Mouse (Mus musculus) myocyte (in vitro differentiated cells): ENCODE measurements at regions not wholly inside any gene's neighbourhood (a gene's known extent, or its start where the extent isn't known, plus 50 kb on each side); places are given as distances from the start of the nearest gene placed in this dataset.

ENCODE experiments used
- H3K27me3 ChIP-seq: one replicate; pipeline ENCODE4 v1.6.1; 2011; ENCODE audit not compliant: control insufficient read depth, insufficient read depth, insufficient read length
- H3K36me3 ChIP-seq: one replicate; pipeline ENCODE4 v1.6.1; 2011; ENCODE audit not compliant: control insufficient read depth, insufficient read depth
- H3K4me2 ChIP-seq: one replicate; pipeline ENCODE4 v1.6.1; 2011; ENCODE audit warnings: low read depth, control low read depth
- H3K4me3 ChIP-seq: one replicate; pipeline ENCODE4 v1.5.1; 2011; ENCODE audit warnings: mild to moderate bottlenecking, control low read depth, moderate library complexity
- H3K79me2 ChIP-seq: one replicate; pipeline ENCODE4 v1.6.1; 2011; ENCODE audit not compliant: control insufficient read depth, insufficient read depth
- H3ac ChIP-seq: one replicate; pipeline ENCODE4 v1.6.1; 2011; ENCODE audit not compliant: control insufficient read depth, insufficient read length
- CEBPB ChIP-seq: IDR thresholded peaks from 2 replicates; pipeline ENCODE4 v1.6.1; 2011; ENCODE audit warnings: mild to moderate bottlenecking, moderate library complexity; ENCODE audit not compliant: poor library complexity, insufficient read depth, severe bottlenecking
- E2F4 ChIP-seq: IDR thresholded peaks from one replicate; pipeline ENCODE4 v1.6.1; 2011; ENCODE audit warnings: mild to moderate bottlenecking, control low read depth, moderate library complexity; ENCODE audit not compliant: insufficient read depth
- MAX ChIP-seq: IDR thresholded peaks from one replicate; pipeline ENCODE4 v1.6.1; 2011; ENCODE audit warnings: low read depth, mild to moderate bottlenecking, control low read depth
- MYOD1 ChIP-seq, 3 experiments: IDR thresholded peaks; one replicate each; pipeline ENCODE4 v1.6.1; 2011; ENCODE audit warnings: control low read depth in 2 of 3, low read depth in 2 of 3, mild to moderate bottlenecking in 2 of 3, moderate library complexity in 1 of 3; ENCODE audit not compliant: insufficient read length in 2 of 3, control insufficient read depth in 1 of 3
- MYOG ChIP-seq, 3 experiments: IDR thresholded peaks; one replicate each; pipeline ENCODE4 v1.6.1; 2011; ENCODE audit warnings: control low read depth in 2 of 3, low read depth in 2 of 3, mild to moderate bottlenecking in 2 of 3; ENCODE audit not compliant: insufficient read length in 2 of 3, control insufficient read depth in 1 of 3, insufficient read depth in 1 of 3
- POLR2A ChIP-seq: IDR thresholded peaks from one replicate; pipeline ENCODE4 v1.6.1; 2011; ENCODE audit warnings: low read depth, mild to moderate bottlenecking, control low read depth, moderate library complexity; ENCODE audit not compliant: insufficient read length
- POLR2AphosphoS2 ChIP-seq: IDR thresholded peaks from one replicate; pipeline ENCODE4 v1.6.1; 2011; ENCODE audit warnings: low read depth, control low read depth; ENCODE audit not compliant: insufficient read length
- REST ChIP-seq: IDR thresholded peaks from one replicate; pipeline ENCODE4 v1.6.1; 2011; ENCODE audit warnings: mild to moderate bottlenecking, control low read depth, moderate library complexity; ENCODE audit not compliant: insufficient read depth, insufficient read length
- SRF ChIP-seq: IDR thresholded peaks from one replicate; pipeline ENCODE4 v1.6.1; 2011; ENCODE audit warnings: low read depth; ENCODE audit not compliant: control insufficient read depth, insufficient read length
- TCF12 ChIP-seq: IDR thresholded peaks from one replicate; pipeline ENCODE4 v1.6.1; 2011; ENCODE audit warnings: mild to moderate bottlenecking, control low read depth; ENCODE audit not compliant: poor library complexity, insufficient read depth, severe bottlenecking
- TCF3 ChIP-seq: IDR thresholded peaks from one replicate; pipeline ENCODE4 v1.6.1; 2011; ENCODE audit warnings: low read depth, control low read depth; ENCODE audit not compliant: insufficient read length
- USF1 ChIP-seq: IDR thresholded peaks from one replicate; pipeline ENCODE4 v1.6.1; 2011; ENCODE audit warnings: low read depth, mild to moderate bottlenecking, control low read depth, moderate library complexity

DNA sequence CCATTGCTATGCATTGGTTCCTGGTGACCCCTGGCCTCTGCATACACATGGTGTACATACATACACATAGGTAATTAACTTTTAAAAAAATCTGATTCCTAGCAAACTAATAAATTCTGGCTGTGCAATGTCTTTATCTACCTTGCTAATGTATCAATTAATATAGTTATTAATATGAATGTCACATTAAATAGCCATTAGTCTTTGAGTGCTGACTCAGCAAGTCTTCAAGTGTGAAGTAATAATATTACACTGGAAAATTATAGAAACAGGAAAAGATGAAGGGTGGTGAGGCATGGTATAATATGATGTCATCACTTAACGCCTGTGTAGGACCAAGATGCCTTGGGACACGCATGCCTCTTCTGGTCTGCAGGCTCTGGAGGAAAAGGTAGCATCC lies 126.5 kb upstream of the Krr1 start:
- H3K4me2 ChIP-seq, result no peak overlapping the region
- H3K36me3 ChIP-seq, result no peaks in the 10 kb centered on the region
- no peaks in the 10 kb centered on the region for H3K27me3 ChIP-seq
- no peak overlapping the region for H3K4me3 ChIP-seq
- TF ChIP-seq REST, result no peak
- no peak for TF ChIP-seq MAX
- TF ChIP-seq USF1, result no peak
- TF ChIP-seq MYOD1 (IDR thresholded peaks at IDR 0.05; ENCODE audit: control insufficient read depth in 1 of 3, insufficient read length in 2 of 3, low read depth in 2 of 3), result no peak
- TF ChIP-seq E2F4, result no peak
- TF ChIP-seq TCF3, result no peak
- TF ChIP-seq SRF, result no peak
- TF ChIP-seq MYOG (IDR thresholded peaks at IDR 0.05; ENCODE audit: control insufficient read depth in 1 of 3, insufficient read depth in 1 of 3, insufficient read length in 2 of 3, low read depth in 2 of 3), result no peak
- no peak for TF ChIP-seq CEBPB
- TF ChIP-seq POLR2A, result no peak
- no peak for TF ChIP-seq POLR2AphosphoS2
- no peak for TF ChIP-seq TCF12
- no peak overlapping the region for H3ac ChIP-seq
- H3K79me2 ChIP-seq, result no peaks in the 10 kb centered on the region

DNA sequence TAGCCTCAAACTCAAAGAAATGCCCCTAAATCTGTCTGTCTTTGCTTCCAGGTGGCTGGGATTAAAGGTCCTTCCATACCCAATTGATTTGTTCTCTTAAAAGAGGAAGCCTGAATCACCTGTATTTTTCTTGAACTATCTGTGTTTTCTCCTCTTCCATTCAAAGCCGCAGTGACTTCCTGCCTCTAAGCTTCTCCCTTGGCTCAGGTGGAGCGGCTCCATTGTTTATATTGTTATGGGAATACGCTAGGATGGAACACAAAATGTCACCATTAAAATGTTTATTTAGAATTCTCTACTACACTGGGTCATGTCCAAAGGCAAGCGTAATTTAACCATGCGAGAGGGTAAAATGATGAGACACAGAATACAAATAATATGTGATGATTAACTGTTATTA lies 118.2 kb upstream of the Krr1 start:
- TF ChIP-seq POLR2A (no peak), REST (no peak), E2F4 (no peak), MAX (no peak), MYOD1 (IDR thresholded peaks at IDR 0.05; ENCODE audit: control insufficient read depth in 1 of 3, insufficient read length in 2 of 3, low read depth in 2 of 3) (no peak), POLR2AphosphoS2 (no peak)
- no peaks in the 10 kb centered on the region for H3K79me2 ChIP-seq
- no peaks in the 10 kb centered on the region for H3K36me3 ChIP-seq
- no peak overlapping the region for H3K4me2 ChIP-seq
- H3ac ChIP-seq, result no peak overlapping the region
- H3K27me3 ChIP-seq, result no peaks in the 10 kb centered on the region
- no peak overlapping the region for H3K4me3 ChIP-seq

DNA sequence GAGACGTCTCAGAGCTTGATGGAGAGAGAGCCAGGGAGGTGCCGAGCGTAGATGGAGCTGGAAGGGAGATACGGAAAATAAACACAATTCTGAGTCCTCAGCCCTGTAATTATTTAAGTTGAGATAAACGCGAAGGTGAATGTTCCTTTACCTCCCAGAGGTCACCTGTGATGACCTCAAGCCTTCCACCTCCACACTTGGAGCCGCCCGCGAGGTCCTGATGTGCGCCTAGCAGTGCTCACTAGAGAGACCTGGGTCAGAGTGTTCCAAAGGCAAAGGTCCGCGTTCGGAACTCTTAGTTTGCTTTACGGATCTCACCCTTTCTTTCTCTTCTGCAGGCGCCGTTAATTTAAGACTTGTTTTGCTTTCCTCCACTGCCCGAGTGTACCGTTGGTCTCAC lies 117.0 kb upstream of the Krr1 start:
- Histone ChIP-seq H3K79me2 (no peaks in the 10 kb centered on the region), H3K27me3 (no peaks in the 10 kb centered on the region), H3K4me2 (no peak overlapping the region), H3K36me3 (no peaks in the 10 kb centered on the region), H3ac (no peak overlapping the region), H3K4me3 (no peak overlapping the region)
- no peak for TF ChIP-seq E2F4
- no peak for TF ChIP-seq TCF12
- TF ChIP-seq MYOD1 (IDR thresholded peaks at IDR 0.05; ENCODE audit: control insufficient read depth in 1 of 3, insufficient read length in 2 of 3, low read depth in 2 of 3), result no peak
- TF ChIP-seq SRF, result no peak
- no peak for TF ChIP-seq POLR2AphosphoS2
- TF ChIP-seq MAX, result no peak
- no peak for TF ChIP-seq USF1
- no peak for TF ChIP-seq CEBPB
- TF ChIP-seq REST, result no peak
- no peak for TF ChIP-seq TCF3
- no peak for TF ChIP-seq MYOG (IDR thresholded peaks at IDR 0.05; ENCODE audit: control insufficient read depth in 1 of 3, insufficient read depth in 1 of 3, insufficient read length in 2 of 3, low read depth in 2 of 3)
- TF ChIP-seq POLR2A, result no peak

DNA sequence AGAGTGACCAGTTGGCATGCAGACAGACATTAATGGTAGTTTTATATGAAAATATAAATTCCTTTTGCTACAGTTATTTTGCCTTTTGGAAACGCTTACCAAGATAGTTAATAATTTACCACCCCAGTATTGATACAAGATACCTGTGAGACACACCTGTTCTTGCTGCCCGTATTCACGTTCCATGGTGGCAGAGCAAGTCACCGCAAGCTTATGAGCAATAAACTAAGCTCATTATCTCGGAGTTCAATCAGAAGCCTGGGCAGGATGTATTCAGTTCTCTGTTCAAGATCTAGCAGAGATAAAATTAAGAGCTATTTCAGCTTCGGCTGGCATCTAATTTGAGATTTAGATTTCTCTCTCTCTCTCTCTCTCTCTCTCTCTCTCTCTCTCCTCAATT lies 114.1 kb upstream of the Krr1 start:
- TF ChIP-seq TCF12, result no peak
- H3K4me2 ChIP-seq, result no peak overlapping the region
- H3K27me3 ChIP-seq, result no peaks in the 10 kb centered on the region
- H3ac ChIP-seq, result no peak overlapping the region
- H3K4me3 ChIP-seq, result no peak overlapping the region
- no peaks in the 10 kb centered on the region for H3K79me2 ChIP-seq
- H3K36me3 ChIP-seq, result no peaks in the 10 kb centered on the region

DNA sequence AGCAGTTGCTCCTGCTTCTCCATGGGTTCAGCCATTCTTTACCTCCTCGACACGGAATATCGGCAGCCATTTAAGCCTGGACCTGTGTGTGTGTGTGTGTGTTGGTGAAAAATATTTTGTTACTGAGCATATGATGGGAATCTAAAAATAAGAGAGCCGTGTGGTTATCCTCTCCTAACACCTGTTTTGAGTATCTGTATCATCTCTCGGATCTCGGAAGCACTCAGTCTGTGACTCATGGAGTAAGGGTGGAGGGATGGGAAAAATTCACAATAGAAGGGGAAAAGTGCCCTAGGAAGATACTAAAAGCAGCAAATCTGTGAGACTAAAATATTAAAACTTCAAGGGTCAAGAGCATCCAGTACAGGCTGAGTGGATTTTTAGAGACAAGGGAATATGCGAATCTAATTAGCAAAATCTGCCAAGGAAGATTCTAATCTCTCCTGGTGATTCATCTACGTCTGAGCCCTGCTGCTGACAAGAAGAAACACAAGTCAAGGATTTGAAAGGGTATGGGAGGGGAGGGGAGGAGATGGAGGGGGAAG lies 107.1 kb upstream of the Krr1 start:
- Histone ChIP-seq H3K27me3 (no peaks in the 10 kb centered on the region), H3K4me3 (no peak overlapping the region), H3K4me2 (peak overlapping the region; percentile 64), H3ac (no peak overlapping the region), H3K36me3 (no peaks in the 10 kb centered on the region), H3K79me2 (no peaks in the 10 kb centered on the region)
- TF ChIP-seq MYOD1 (IDR thresholded peaks at IDR 0.05; ENCODE audit: control insufficient read depth in 1 of 3, insufficient read length in 2 of 3, low read depth in 2 of 3), result peak in 2 of 3 experiments; percentile 16 to 38
- peak in 1 of 3 experiments; percentile 19 for TF ChIP-seq MYOG (IDR thresholded peaks at IDR 0.05; ENCODE audit: control insufficient read depth in 1 of 3, insufficient read depth in 1 of 3, insufficient read length in 2 of 3, low read depth in 2 of 3)
- no peak for TF ChIP-seq POLR2AphosphoS2

DNA sequence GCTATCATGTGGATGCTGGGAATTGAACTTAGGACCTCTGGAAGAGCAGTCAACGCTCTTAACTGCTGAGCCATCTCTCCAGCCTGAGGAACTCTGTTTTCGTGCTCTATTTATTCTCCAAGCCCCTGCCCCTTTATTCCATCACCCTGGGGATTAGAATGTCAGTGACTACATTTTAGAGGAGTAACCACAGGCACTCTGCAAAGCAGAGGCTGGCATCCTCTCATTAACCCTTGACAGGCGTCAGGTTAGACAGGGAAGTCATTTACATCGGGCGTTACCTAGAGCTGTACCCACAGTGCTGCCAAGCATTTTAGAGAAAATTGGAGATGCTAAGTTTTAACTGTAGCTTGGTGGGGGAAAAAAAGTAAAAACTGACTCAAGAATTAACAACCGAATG lies 105.4 kb upstream of the Krr1 start:
- no peaks in the 10 kb centered on the region for H3K79me2 ChIP-seq
- H3K4me2 ChIP-seq, result no peak overlapping the region
- TF ChIP-seq TCF12 (no peak), REST (no peak), POLR2AphosphoS2 (no peak), MYOG (IDR thresholded peaks at IDR 0.05; ENCODE audit: control insufficient read depth in 1 of 3, insufficient read depth in 1 of 3, insufficient read length in 2 of 3, low read depth in 2 of 3) (no peak), USF1 (no peak), MYOD1 (IDR thresholded peaks at IDR 0.05; ENCODE audit: control insufficient read depth in 1 of 3, insufficient read length in 2 of 3, low read depth in 2 of 3) (no peak), SRF (no peak), MAX (no peak), POLR2A (no peak), TCF3 (no peak), CEBPB (no peak), E2F4 (no peak)
- no peak overlapping the region for H3ac ChIP-seq
- H3K4me3 ChIP-seq, result no peak overlapping the region
- no peaks in the 10 kb centered on the region for H3K36me3 ChIP-seq
- H3K27me3 ChIP-seq, result no peaks in the 10 kb centered on the region
